Mouse (Mus musculus): ENCODE data around the gene Hoxc5. TPM values are rescaled to one million over a fixed set of nuclear protein-coding genes. Genes with fewer than 3 reads are reported as not detected.

Gene Hoxc5
- polyA plus RNA-seq, 1 experiment from 2014 or later = 20.2 TPM

DNA sequence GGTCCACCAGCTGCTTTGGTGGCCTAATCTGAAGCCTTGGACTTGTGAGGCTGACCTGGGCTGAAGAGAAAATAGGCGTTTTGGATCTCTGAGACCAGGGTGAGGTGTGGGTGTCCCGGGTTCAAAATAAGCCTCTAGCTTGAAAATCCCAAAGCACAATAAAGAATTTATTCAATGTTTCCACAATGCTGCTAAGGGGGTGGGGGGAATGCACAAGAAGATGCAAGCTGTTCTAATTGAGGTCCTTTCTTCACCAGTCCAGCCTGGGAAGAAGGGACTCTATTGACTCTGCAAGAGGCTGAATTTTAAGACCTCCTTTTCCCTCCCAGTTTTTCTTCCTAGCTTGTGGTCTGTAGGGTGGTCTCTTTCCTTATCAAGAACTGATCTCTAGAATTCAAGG, 16.4 kb upstream of the Hoxc5 start:
- H3K9me3 ChIP-seq (replicated peaks) = no peaks in the 10 kb centered on the region
- H3K4me3 ChIP-seq = no peak overlapping the region
- H3K4me2 ChIP-seq (replicated peaks) = no peak overlapping the region
- no peaks in the 10 kb centered on the region for H3K36me3 ChIP-seq
- H3K4me1 ChIP-seq = no peaks in the 10 kb centered on the region
- 14% methylated on average over 2 of the region's 2 CpGs for WGBS
- peaks cover 100% of the 10 kb centered on the region for H3K27me3 ChIP-seq
- H3K9ac ChIP-seq = no peak overlapping the region
- H3K27ac ChIP-seq = no peak overlapping the region
- no peak for ATAC-seq (ENCODE audit: low FRiP score)

- H3K4me1 ChIP-seq = no peaks in the 10 kb centered on the region
- no peak overlapping the region for H3K9ac ChIP-seq
- no peak for ATAC-seq (ENCODE audit: low FRiP score)
- no peaks in the 10 kb centered on the region for H3K36me3 ChIP-seq
- no peaks in the 10 kb centered on the region for H3K9me3 ChIP-seq (replicated peaks)
- 5% methylated on average over 6 of the region's 6 CpGs for WGBS
- no peak overlapping the region for H3K27ac ChIP-seq
- H3K27me3 ChIP-seq = peaks cover 100% of the 10 kb centered on the region
- H3K4me2 ChIP-seq (replicated peaks) = no peak overlapping the region
- no peak overlapping the region for H3K4me3 ChIP-seq
Observed at GRCm38 (mm10) chr15:102953561-102953960, 13.7 kb upstream of the Hoxc5 start.

- Histone ChIP-seq H3K36me3 (no peaks in the 10 kb centered on the region), H3K4me3 (no peak within 1 kb of the TSS), H3K27me3 (peaks cover 99% of the 10 kb centered on the region), H3K27ac (no peak within 1 kb of the TSS), H3K4me1 (no peaks in the 10 kb centered on the region), H3K4me2 (replicated peaks) (no peak within 1 kb of the TSS), H3K9me3 (replicated peaks) (no peaks in the 10 kb centered on the region), H3K9ac (no peak within 1 kb of the TSS)
- WGBS = under 1% methylated on average over 57 of the region's 57 CpGs
- no peak for ATAC-seq (ENCODE audit: low FRiP score)
Observed at GRCm38 (mm10) chr15:102954192-102955006, 12.8 kb upstream of the Hoxc5 start, which contains the start of gene Hoxc11. Gene Hoxc11 (plus strand): TSS chr15:102954427.

- no peak overlapping the region for H3K4me2 ChIP-seq (replicated peaks)
- H3K4me3 ChIP-seq = no peak overlapping the region
- H3K27ac ChIP-seq = no peak overlapping the region
Observed at GRCm38 (mm10) chr15:102955007-102955382, 12.2 kb upstream of the Hoxc5 start.

GRCm38 (mm10) chr15:102955833-102956640, 11.2 kb upstream of the Hoxc5 start:
- Histone ChIP-seq H3K36me3 (no peaks in the 10 kb centered on the region), H3K27ac (no peak overlapping the region), H3K4me3 (no peak overlapping the region), H3K4me2 (replicated peaks) (no peak overlapping the region), H3K4me1 (no peaks in the 10 kb centered on the region), H3K9ac (no peak overlapping the region), H3K27me3 (peaks cover 99% of the 10 kb centered on the region), H3K9me3 (replicated peaks) (no peaks in the 10 kb centered on the region)
- WGBS = under 1% methylated on average over 40 of the region's 40 CpGs
- ATAC-seq (ENCODE audit: low FRiP score) = no peak

More at GRCm38 (mm10) chr15:102955007-102955382, 12.2 kb upstream of the Hoxc5 start:
- Histone ChIP-seq H3K9me3 (replicated peaks) (no peaks in the 10 kb centered on the region), H3K36me3 (no peaks in the 10 kb centered on the region), H3K9ac (no peak overlapping the region), H3K4me1 (no peaks in the 10 kb centered on the region), H3K27me3 (peaks cover 99% of the 10 kb centered on the region)
- WGBS = under 1% methylated on average over 28 of the region's 28 CpGs
- ATAC-seq (ENCODE audit: low FRiP score) = no peak

GRCm38 (mm10) chr15:102956906-102957305, 10.3 kb upstream of the Hoxc5 start:
- WGBS = 2% methylated on average over 12 of the region's 12 CpGs
- no peak overlapping the region for H3K27ac ChIP-seq
- no peaks in the 10 kb centered on the region for H3K4me1 ChIP-seq
- H3K4me3 ChIP-seq = no peak overlapping the region
- H3K4me2 ChIP-seq (replicated peaks) = no peak overlapping the region
- H3K9ac ChIP-seq = no peak overlapping the region
- ATAC-seq (ENCODE audit: low FRiP score) = no peak
- no peaks in the 10 kb centered on the region for H3K9me3 ChIP-seq (replicated peaks)
- no peaks in the 10 kb centered on the region for H3K36me3 ChIP-seq
- peaks cover 99% of the 10 kb centered on the region for H3K27me3 ChIP-seq

GRCm38 (mm10) chr15:102959663-102960191, 7.5 kb upstream of the Hoxc5 start:
- Histone ChIP-seq H3K9me3 (replicated peaks) (no peaks in the 10 kb centered on the region), H3K9ac (no peak overlapping the region), H3K27ac (no peak overlapping the region), H3K27me3 (peaks cover 97% of the 10 kb centered on the region), H3K36me3 (no peaks in the 10 kb centered on the region), H3K4me2 (replicated peaks) (no peak overlapping the region), H3K4me1 (no peaks in the 10 kb centered on the region), H3K4me3 (no peak overlapping the region)
- ATAC-seq (ENCODE audit: low FRiP score) = no peak
- WGBS = 0% methylated on average over 13 of the region's 13 CpGs

GRCm38 (mm10) chr15:102961728-102962127, 5.5 kb upstream of the Hoxc5 start:
- no peak for ATAC-seq (ENCODE audit: low FRiP score)
- Histone ChIP-seq H3K27ac (no peak overlapping the region), H3K4me1 (0 out of 2 replicates have a peak, but pooled peaks cover 5% of the 10 kb centered on the region), H3K27me3 (peaks cover 97% of the 10 kb centered on the region), H3K4me3 (no peak overlapping the region), H3K9me3 (replicated peaks) (no peaks in the 10 kb centered on the region), H3K9ac (no peak overlapping the region), H3K36me3 (no peaks in the 10 kb centered on the region), H3K4me2 (replicated peaks) (no peak overlapping the region)
- 4% methylated on average over 6 of the region's 6 CpGs for WGBS

GRCm38 (mm10) chr15:102962492-102962891, 4.8 kb upstream of the Hoxc5 start:
- Histone ChIP-seq H3K27ac (no peak overlapping the region), H3K9me3 (replicated peaks) (no peaks in the 10 kb centered on the region), H3K27me3 (peaks cover 97% of the 10 kb centered on the region), H3K9ac (no peak overlapping the region), H3K4me2 (replicated peaks) (no peak overlapping the region), H3K4me3 (no peak overlapping the region), H3K4me1 (0 out of 2 replicates have a peak, but pooled peaks cover 7% of the 10 kb centered on the region), H3K36me3 (no peaks in the 10 kb centered on the region)
- no peak for ATAC-seq (ENCODE audit: low FRiP score)
- 3% methylated on average over 13 of the region's 13 CpGs for WGBS

DNA sequence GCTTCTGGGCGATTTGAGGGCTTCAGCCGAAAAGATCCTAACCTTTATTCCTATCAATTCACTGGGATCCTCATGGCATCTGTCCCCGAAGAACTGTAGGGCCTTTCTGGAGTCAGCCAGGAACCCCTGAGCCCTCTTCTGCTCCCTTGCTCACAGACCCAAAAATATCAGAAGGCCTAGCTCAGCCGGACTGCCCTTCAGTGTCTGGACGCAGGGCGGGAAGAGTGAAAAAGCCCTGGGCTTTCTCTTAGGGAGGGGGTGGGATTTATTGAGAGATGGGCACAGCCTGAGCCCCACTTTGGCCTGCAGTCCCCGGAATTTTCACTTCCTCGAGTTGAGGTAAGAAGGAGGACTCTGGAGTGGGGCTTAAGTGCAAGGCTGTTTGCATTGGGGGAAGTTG, 4.0 kb upstream of the Hoxc5 start:
- no peak for ATAC-seq (ENCODE audit: low FRiP score)
- Histone ChIP-seq H3K27me3 (peaks cover 96% of the 10 kb centered on the region), H3K4me3 (no peak overlapping the region), H3K36me3 (no peaks in the 10 kb centered on the region), H3K27ac (no peak overlapping the region), H3K4me2 (replicated peaks) (no peak overlapping the region), H3K4me1 (0 out of 2 replicates have a peak, but pooled peaks cover 7% of the 10 kb centered on the region), H3K9ac (no peak overlapping the region), H3K9me3 (replicated peaks) (no peaks in the 10 kb centered on the region)
- 3% methylated on average over 8 of the region's 8 CpGs for WGBS

DNA sequence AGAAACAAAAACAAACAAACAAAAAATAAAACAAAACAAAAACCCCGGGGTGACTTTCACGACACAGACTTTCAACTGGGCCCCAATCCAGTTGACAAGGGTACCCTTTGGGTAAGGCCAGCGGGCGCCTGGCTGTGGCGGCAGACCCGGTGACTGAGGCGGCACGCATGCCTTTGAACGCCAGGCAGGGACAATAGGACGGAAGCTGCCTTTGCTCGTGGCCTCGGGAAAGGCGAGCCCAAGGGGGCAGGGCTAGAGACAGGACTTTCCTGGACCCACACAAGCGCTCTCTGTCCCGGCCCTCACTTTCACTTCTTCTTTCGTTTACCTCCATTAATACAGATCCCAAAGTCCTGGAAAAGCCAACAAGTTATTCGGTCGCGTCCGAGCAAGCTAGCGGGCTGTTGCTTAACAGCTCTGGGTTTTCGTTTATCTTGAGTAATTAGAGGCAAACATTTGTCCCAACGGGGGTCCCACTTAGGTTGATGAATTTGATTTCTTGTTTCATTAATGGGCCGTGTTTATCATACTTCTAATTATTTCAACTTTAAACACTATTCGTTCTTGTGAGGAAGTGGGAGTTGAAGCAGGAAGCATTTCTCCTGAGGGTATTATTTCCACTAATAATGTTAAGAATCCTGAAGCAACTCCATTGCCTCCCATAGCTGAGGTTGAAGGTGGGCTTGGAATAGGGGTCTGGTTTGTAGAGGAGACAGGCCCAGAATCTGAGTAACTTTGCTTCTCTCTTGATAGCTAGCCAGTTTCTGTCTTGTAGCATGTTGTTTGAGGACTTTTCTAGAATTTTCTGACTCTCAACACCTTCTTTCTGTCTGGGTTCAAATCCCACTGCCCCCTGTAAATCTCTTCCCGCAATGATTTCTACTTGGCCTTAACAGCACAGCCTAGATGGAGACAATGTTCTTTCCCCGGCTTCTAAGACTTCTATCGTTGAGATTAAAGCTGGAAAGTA, 3.3 kb upstream of the Hoxc5 start:
- Histone ChIP-seq H3K4me2 (replicated peaks) (no peak overlapping the region), H3K4me3 (no peak overlapping the region), H3K9me3 (replicated peaks) (no peaks in the 10 kb centered on the region), H3K27me3 (peaks cover 96% of the 10 kb centered on the region), H3K27ac (no peak overlapping the region), H3K4me1 (0 out of 2 replicates have a peak, but pooled peaks cover 7% of the 10 kb centered on the region), H3K36me3 (no peaks in the 10 kb centered on the region), H3K9ac (no peak overlapping the region)
- no peak for ATAC-seq (ENCODE audit: low FRiP score)
- 2% methylated on average over 28 of the region's 28 CpGs for WGBS
